Mouse (Mus musculus) forebrain, embryonic 10.5 days (tissue): ENCODE results near the gene E4f1. TPM values are rescaled to one million over a fixed set of nuclear protein-coding genes. Genes with fewer than 3 reads are reported as not detected.

Experiments
- DNase-seq: peaks from one replicate; pipeline ENCODE4 v3.0.0-alpha.2; 2017; ENCODE audit warnings: low spot score; ENCODE audit errors: extremely low spot score
- H3K27ac ChIP-seq: fragments of 300-500 bp; sonication (generic); 2 replicates; pipeline ENCODE4 v1.5.1; 2016; ENCODE audit warnings: mild to moderate bottlenecking
- H3K27me3 ChIP-seq: fragments of 300-500 bp; sonication (generic); 2 replicates; pipeline ENCODE4 v1.6.1; 2016; ENCODE audit warnings: mild to moderate bottlenecking; ENCODE audit not compliant: poor library complexity, severe bottlenecking
- H3K36me3 ChIP-seq: fragments of 300-500 bp; sonication (generic); replicated peaks from 2 replicates; pipeline ENCODE4 v1.6.1; 2016; ENCODE audit warnings: mild to moderate bottlenecking, moderate library complexity
- H3K4me1 ChIP-seq: fragments of 300-500 bp; sonication (generic); 2 replicates; pipeline ENCODE4 v1.6.1; 2016
- H3K4me3 ChIP-seq: fragments of 300-500 bp; sonication (generic); 2 replicates; pipeline ENCODE4 v1.5.1; 2016; ENCODE audit warnings: mild to moderate bottlenecking, moderate library complexity
- H3K9me3 ChIP-seq: fragments of 300-500 bp; sonication (generic); 2 replicates; pipeline ENCODE4 v1.6.1; 2016; ENCODE audit warnings: mild to moderate bottlenecking, moderate library complexity
- WGBS: fragments of 180-500 bp; shearing (Covaris S2); methylation state at CpG from one replicate; pipeline ENCODE4 v1.1.7; 2016; 5-methylcytosine and 5-hydroxymethylcytosine counted together
- polyA plus RNA-seq: library from polyadenylated mRNA; unstranded; fragments of >200 nt; fragmentation: Nextera tagmentation; extraction: Ambion mirVana; gene quantifications from 2 replicates; pipeline ENCODE4 v1.2.1, GENCODE M21; 2016

Gene E4f1
- polyA plus RNA-seq, 1 experiment from 2014 or later: 32.7 TPM

DNA sequence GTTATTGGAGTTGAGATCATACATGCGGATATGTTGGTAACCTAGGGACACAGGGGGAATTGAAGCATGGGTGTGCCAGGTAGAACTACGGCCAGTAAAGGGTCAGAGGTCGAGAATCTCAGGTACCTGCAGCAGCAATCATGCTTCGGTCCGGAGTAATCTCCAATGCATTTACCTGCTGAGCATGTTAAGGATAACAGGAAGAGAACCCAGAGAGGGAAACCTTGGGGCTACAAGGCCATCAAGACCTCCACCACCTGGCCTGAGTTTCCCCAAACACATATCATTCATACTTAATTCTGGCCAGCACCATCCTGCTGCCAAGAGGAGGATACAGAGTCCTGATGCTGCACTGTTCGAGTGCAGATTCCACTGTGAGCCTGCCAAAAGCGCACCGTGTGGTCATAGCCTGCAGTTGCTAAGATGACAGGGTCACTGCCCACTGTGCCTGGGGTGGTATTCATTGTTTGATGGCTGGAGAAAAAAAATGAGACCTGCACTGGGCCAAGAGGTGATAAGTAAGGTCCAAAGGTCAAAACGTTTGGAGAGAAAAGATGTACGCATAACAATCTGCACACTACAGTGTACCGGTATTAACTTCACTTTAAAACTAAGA is 8.0 kb upstream of the E4f1 start:
- H3K4me1 ChIP-seq: peaks cover 39% of the 10 kb centered on the region
- no peak for DNase-seq
- peak overlapping the region; percentile 98 for H3K27ac ChIP-seq
- H3K27me3 ChIP-seq: no peaks in the 10 kb centered on the region
- 58% methylated on average over 11 of the region's 11 CpGs for WGBS
- no peaks in the 10 kb centered on the region for H3K9me3 ChIP-seq
- H3K4me3 ChIP-seq: peak overlapping the region; percentile 82
- H3K36me3 ChIP-seq: peaks cover 47% of the 10 kb centered on the region

DNA sequence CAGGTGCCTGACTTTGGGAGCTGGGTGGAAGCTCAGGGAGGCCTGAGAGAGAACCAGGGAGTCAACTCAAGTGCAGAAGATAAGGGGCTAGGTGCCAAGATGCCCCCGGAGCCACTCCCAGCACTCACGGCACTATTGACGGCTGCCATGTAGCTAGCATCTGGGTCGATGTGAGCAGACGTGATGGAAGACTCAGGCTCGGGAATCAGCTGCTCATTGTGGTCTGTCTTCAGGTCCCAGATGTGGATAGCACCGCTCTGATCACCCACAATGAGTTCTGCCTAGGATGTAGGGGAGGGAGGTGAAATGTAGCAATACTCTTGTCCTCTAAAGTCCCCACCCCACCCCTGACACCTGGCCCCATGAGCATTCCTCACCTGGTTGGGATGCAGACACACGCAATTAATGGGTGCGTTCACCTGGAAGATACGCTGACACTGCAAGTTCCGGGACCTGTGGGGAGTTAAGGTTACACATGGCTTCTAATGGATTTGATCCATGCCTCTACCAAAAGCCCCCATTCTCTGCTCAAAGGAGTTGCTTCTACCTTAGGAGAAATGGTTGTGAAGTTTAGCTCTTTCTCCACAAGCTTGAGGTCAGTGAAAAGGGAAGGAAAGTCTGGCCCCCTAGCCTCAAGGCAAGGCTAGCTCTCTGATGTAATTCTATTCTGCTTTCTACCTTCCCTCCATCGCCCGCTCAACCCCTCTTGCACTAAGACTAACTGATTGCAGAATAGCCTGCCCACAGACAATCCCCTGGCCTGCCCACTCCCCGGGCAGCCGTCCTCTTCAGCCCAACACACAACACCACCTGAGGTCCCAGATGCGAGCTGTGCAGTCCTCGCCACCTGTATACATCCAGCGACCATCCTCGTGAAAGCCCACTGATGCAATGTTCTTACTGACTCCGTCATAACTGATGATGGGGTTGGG is 7.2 kb upstream of the E4f1 start:
- H3K27me3 ChIP-seq: no peaks in the 10 kb centered on the region
- DNase-seq: no peak
- 94% methylated on average over 20 of the region's 20 CpGs for WGBS
- H3K27ac ChIP-seq: no peak overlapping the region
- peaks cover 55% of the 10 kb centered on the region for H3K36me3 ChIP-seq
- peaks cover 47% of the 10 kb centered on the region for H3K4me1 ChIP-seq
- peak overlapping the region; percentile 82; the same call in 1 of the 2 replicates for H3K4me3 ChIP-seq
- no peaks in the 10 kb centered on the region for H3K9me3 ChIP-seq

DNA sequence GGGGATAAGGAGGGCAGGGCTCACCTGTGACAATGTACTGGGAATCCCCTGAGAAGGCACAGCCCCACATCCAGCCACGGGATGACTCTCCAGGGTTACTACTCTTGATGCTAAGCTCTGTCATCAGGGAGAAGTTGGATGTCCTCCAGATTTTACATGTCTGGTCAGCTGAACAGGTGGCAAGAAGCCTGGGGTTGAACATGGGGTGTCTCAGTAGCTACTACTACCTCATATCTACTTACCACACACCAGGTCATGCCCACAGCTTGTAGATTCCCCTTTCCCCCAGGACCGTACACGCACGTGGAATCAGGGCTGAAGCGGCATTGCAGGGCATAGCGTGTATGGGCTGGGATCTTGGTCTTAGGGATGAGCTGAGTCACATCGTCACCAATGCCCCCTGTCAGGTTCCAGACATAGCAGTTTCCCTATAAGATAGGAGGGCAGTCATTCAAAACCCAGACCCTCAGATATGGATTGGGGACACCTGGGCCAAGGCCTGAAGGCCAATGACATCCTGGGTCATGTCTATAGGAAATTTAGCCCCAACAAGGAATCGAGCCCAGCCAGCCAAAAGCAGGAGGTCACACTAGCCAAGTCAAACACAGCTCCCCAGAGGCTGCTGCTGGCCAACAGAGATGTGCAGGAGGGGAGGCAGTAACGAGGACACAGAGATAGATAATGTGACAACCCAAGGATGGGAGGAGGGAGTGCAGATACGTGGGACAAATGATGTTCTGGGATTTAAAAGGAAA is 6.1 kb upstream of the E4f1 start:
- H3K9me3 ChIP-seq: no peaks in the 10 kb centered on the region
- peaks cover 61% of the 10 kb centered on the region for H3K36me3 ChIP-seq
- 94% methylated on average over 10 of the region's 10 CpGs for WGBS

DNA sequence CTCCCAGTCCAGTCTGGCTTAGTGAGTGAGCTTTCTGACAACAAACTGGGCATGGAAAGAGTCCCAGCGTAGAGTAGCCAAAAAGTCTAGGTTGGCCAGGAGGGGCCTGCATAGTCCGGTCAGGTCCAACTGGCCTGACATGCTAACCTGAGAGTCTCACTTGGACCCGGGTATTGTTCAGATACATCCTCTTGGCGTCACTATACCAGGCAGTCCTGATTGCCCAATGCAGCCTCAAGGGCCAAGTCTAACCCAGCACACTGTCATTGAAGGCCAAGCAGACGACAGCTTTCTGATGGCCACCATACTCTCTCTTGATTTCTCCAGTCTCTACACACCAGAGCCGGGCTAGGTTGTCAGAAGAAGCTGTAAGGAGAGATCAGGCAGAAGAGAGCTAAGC is 5.5 kb upstream of the E4f1 start:
- Histone ChIP-seq H3K36me3 (peaks cover 61% of the 10 kb centered on the region), H3K27ac (no peak overlapping the region), H3K27me3 (no peaks in the 10 kb centered on the region), H3K9me3 (no peaks in the 10 kb centered on the region), H3K4me1 (peaks cover 64% of the 10 kb centered on the region), H3K4me3 (peak overlapping the region; percentile 10; the same call in 1 of the 2 replicates)
- WGBS: 95% methylated on average over 6 of the region's 6 CpGs
- no peak for DNase-seq

More for the DNA sequence above, 6.1 kb upstream of the E4f1 start:
- peaks cover 58% of the 10 kb centered on the region for H3K4me1 ChIP-seq
- peak overlapping the region; percentile 10; the same call in 1 of the 2 replicates for H3K4me3 ChIP-seq
- no peak for DNase-seq
- H3K27ac ChIP-seq: no peak overlapping the region
- H3K27me3 ChIP-seq: no peaks in the 10 kb centered on the region

DNA sequence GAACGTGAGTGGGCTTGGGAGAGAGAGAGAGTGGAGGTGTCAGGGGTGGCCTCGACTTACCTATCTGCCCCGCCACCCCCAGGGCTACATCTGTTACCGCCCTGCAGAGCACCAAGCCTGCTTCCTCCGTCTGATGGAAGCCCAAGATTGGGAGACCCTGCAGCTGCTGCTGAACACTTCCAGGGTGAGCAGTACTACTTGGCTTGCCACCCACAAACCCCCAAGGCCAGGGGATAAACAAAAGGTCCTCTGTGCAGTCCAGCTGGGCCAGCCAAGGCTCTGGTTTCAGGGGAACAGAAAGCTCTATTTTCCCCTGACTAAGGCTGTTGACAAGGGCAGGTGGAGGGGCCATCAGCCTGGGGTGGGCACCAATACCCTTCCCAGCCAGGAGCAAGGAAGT is 4.4 kb upstream of the E4f1 start:
- peaks cover 58% of the 10 kb centered on the region for H3K4me1 ChIP-seq
- no peaks in the 10 kb centered on the region for H3K9me3 ChIP-seq
- H3K4me3 ChIP-seq: no peak overlapping the region
- WGBS: 72% methylated on average over 5 of the region's 5 CpGs
- H3K27ac ChIP-seq: 0 out of 2 replicates have a peak overlapping the region, but pooled peaks have one; percentile 2
- no peak for DNase-seq
- H3K36me3 ChIP-seq: peaks cover 61% of the 10 kb centered on the region
- no peaks in the 10 kb centered on the region for H3K27me3 ChIP-seq

DNA sequence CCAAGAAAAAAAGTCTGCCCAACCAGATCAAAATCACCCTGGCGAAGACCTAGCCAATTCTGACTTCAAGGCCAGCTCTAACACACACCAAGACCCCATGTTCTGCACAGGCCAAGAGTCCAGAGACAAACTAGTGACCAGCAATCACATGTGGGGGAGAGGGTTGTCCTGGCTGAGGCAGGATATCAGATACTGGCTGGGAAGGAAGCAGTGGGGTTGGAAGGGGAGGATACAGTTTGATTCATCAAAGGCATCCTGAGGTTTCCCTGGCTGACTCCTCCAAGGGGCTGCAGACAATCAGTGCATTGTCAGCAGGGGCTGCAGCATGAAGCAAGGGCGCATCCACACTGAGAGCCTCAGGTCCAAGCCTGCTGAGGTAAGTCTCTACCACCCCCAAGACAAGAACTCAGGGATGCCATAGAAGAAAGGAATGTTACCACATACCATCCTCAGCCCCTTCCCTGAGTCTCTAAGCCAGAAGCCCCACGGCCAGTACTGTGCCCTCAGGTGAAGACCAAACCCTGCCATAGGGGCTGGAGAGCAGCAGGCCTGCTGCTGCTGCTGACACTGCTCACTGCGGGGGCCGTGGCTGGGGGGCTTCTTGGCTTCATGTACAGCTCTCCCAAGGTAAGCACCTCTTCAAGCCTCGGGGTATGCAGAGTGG is 3.6 kb upstream of the E4f1 start, which contains the start of gene Bricd5:
Gene Bricd5 (plus strand): TSS at position 273 of the 664 bp plus-strand sequence.
- no peak for DNase-seq
- Histone ChIP-seq H3K4me3 (peak within 1 kb of the TSS; percentile 95), H3K9me3 (no peaks in the 10 kb centered on the region), H3K36me3 (peaks cover 61% of the 10 kb centered on the region), H3K27ac (0 out of 2 replicates have a peak within 1 kb of the TSS, but pooled peaks have one; percentile 11), H3K4me1 (peaks cover 58% of the 10 kb centered on the region), H3K27me3 (no peaks in the 10 kb centered on the region)
- WGBS: 77% methylated on average over 6 of the region's 6 CpGs

DNA sequence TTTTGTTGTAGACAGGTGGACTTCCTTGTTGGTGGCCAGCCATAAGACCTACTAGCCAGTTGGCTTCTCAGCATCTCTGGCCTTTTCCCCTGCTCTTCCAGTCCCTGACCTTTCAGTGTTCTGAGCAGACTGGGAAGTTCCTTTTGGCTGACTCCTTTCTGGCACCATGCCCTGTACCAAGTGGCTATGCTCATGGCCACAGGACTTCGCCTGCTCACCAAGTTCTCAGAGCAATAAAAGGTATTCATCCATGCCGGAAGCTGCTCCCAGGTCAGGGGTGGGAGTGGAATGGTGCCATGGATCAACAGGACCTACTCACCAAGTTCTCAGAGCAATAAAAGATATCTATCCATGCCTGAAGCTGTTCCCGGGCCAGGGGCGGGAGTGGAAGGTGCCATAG is 2.4 kb upstream of the E4f1 start:
- no peak for DNase-seq
- Histone ChIP-seq H3K27me3 (no peaks in the 10 kb centered on the region), H3K36me3 (peaks cover 58% of the 10 kb centered on the region), H3K4me3 (peak overlapping the region; percentile 95), H3K4me1 (peaks cover 48% of the 10 kb centered on the region), H3K9me3 (no peaks in the 10 kb centered on the region), H3K27ac (no peak overlapping the region)
- 97% methylated on average over 4 of the region's 4 CpGs for WGBS

DNA sequence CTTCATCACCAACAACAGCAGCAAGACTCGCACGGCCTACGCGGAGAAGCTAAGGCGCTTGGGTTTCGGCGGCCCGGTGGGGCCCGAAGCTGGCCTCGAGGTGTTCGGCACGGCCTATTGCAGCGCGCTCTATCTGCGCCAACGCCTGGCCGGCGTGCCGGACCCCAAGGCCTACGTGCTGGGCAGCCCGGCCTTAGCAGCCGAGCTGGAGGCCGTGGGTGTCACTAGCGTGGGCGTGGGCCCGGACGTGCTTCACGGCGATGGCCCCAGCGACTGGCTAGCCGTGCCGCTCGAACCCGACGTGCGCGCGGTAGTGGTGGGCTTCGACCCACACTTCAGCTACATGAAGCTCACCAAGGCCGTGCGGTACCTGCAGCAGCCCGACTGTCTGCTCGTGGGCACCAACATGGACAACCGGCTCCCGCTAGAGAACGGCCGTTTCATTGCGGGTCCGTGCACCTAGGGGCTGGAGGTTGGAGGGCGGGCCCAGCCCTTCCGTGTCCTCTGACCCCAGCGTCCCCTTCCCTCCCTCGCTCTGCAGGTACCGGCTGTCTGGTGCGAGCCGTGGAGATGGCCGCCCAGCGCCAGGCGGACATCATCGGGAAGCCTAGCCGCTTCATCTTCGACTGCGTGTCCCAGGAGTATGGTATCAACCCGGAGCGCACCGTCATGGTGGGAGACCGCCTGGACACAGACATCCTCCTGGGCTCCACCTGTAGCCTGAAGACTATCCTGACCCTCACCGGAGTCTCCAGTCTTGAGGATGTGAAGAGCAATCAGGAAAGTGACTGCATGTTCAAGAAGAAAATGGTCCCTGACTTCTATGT is 801 bp upstream of the E4f1 start:
- WGBS: under 1% methylated on average over 68 of the region's 68 CpGs

DNA sequence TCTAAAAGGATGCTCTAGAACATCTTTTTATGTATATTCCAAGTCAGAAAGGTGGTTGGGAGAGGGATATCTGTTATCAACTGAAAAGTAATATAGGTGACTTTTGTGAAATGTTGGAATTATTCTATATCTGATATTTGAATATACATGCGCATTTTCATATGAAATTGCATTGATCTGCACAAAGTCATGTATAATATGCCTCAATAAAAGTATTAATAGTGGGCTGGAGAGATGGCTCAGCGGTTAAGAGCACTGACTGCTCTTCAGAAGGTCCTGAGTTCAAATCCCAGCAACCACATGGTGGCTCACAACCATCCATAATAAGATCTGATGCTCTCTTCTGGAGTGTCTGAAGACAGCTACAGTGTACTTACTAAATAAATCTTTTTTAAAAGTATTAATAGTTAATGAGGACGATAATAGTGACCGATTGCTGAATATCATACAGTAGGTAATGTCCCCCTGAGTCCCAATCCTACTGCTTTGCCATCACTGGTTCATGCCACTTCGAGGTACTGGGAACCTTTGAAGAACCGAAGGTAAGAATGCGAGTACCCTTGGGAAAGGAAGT is 690 bp downstream of the E4f1 start:
- Histone ChIP-seq H3K36me3 (peaks cover 27% of the 10 kb centered on the region), H3K27ac (peak overlapping the region; percentile 93), H3K4me1 (peaks cover 41% of the 10 kb centered on the region), H3K27me3 (no peaks in the 10 kb centered on the region), H3K9me3 (no peaks in the 10 kb centered on the region), H3K4me3 (peak overlapping the region; percentile 95)
- WGBS: 16% methylated on average over 7 of the region's 7 CpGs
- no peak for DNase-seq

More for the DNA sequence above, 801 bp upstream of the E4f1 start:
- H3K27ac ChIP-seq: peak overlapping the region; percentile 93
- DNase-seq: peak; percentile 32
- no peaks in the 10 kb centered on the region for H3K27me3 ChIP-seq
- no peaks in the 10 kb centered on the region for H3K9me3 ChIP-seq
- peak overlapping the region; percentile 95 for H3K4me3 ChIP-seq
- H3K4me1 ChIP-seq: peaks cover 47% of the 10 kb centered on the region
- peaks cover 42% of the 10 kb centered on the region for H3K36me3 ChIP-seq

DNA sequence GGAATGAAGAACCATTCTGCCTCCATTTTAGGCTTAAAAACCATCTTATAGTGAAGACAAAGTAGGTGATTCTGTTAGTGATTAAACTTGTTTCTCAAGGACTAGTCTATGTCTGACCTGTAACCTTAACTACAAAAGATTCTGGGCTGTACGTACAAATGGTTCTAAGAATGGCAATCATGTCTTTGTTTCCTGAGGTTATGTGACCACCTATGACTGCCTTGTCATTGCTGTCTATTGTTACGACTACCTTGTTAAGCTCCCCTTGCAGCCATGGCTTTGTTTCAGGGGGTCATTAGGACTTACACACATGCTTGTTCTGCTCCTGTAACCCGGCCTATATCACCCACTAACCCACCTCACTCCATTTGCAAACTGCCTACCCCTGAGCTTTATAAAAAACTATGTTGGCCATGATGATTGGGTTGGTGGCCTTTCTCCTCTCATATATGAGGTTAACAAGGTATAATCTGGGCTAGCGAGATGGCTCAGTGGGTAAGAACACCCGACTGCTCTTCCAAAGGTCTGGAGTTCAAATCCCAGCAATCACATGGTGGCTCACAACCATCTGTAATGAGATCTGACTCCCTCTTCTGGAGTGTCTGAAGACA is 1.4 kb downstream of the E4f1 start:
- 88% methylated on average over 5 of the region's 5 CpGs for WGBS
- peaks cover 21% of the 10 kb centered on the region for H3K36me3 ChIP-seq
- H3K9me3 ChIP-seq: no peaks in the 10 kb centered on the region
- peaks cover 34% of the 10 kb centered on the region for H3K4me1 ChIP-seq
- no peaks in the 10 kb centered on the region for H3K27me3 ChIP-seq
- no peak overlapping the region for H3K27ac ChIP-seq
- no peak for DNase-seq
- no peak overlapping the region for H3K4me3 ChIP-seq
